Mouse (Mus musculus) brown adipose tissue, adult 24 weeks (tissue): Measurements from ENCODE around the gene Ccdc116. TPM values are rescaled to one million over a fixed set of nuclear protein-coding genes. Genes with fewer than 3 reads are reported as not detected.
A peak's percentile ranks its signal among the peaks of the same experiment; 100 is the strongest.

ENCODE experiments used
- H3K27ac ChIP-seq: fragments of 200-500 bp; replicated peaks from 2 replicates; pipeline ENCODE4 v1.5.1; 2012; ENCODE audit warnings: low read depth, mild to moderate bottlenecking, low read length
- H3K4me1 ChIP-seq: fragments of 200-500 bp; 2 replicates; pipeline ENCODE4 v1.6.1; 2012; ENCODE audit warnings: low read length, mixed read lengths; ENCODE audit not compliant: control insufficient read depth, insufficient read depth, insufficient read length
- H3K4me3 ChIP-seq: fragments of 200-500 bp; 2 replicates; pipeline ENCODE4 v1.5.1; 2012; ENCODE audit warnings: low read depth, mild to moderate bottlenecking, low read length, moderate library complexity; ENCODE audit not compliant: insufficient read depth
- polyA plus RNA-seq: library from polyadenylated mRNA; stranded (reverse); fragments of >200 nt; gene quantifications from 2 replicates; pipeline ENCODE4 v1.2.4, GENCODE M21; 2012; ENCODE audit not compliant: missing spikeins, insufficient read depth, insufficient read length

The Ccdc116 gene
- polyA plus RNA-seq, 1 experiment: not detected

GRCm38 (mm10) chr16:17147391-17147929, 431 bp upstream of the Ccdc116 start:
- peaks cover 3% of the 10 kb centered on the region; the same call in 1 of the 2 replicates for H3K4me1 ChIP-seq
- H3K27ac ChIP-seq: no peak overlapping the region

GRCm38 (mm10) chr16:17144339-17144738, 2.7 kb downstream of the Ccdc116 start, which contains the start of gene Ydjc:
Gene Ydjc (plus strand): TSS chr16:17144621.
- Histone ChIP-seq H3K4me3 (no peak within 1 kb of the TSS), H3K4me1 (peaks cover 3% of the 10 kb centered on the region; the same call in 1 of the 2 replicates), H3K27ac (no peak within 1 kb of the TSS)

More at GRCm38 (mm10) chr16:17147391-17147929, 431 bp upstream of the Ccdc116 start:
- peak overlapping the region; percentile 59 for H3K4me3 ChIP-seq

- no peak overlapping the region for H3K4me3 ChIP-seq
- no peak overlapping the region for H3K27ac ChIP-seq
- H3K4me1 ChIP-seq: no peaks in the 10 kb centered on the region
Observed at GRCm38 (mm10) chr16:17137355-17137754, 9.7 kb downstream of the Ccdc116 start.

- H3K4me1 ChIP-seq: no peaks in the 10 kb centered on the region
- no peak overlapping the region for H3K27ac ChIP-seq
- H3K4me3 ChIP-seq: no peak overlapping the region
Observed at GRCm38 (mm10) chr16:17132906-17133200, 14.2 kb downstream of the Ccdc116 start.

- peak within 1 kb of the TSS; percentile 96 for H3K4me3 ChIP-seq
- no peaks in the 10 kb centered on the region for H3K4me1 ChIP-seq
- no peak within 1 kb of the TSS for H3K27ac ChIP-seq
Observed at GRCm38 (mm10) chr16:17132089-17132905, 14.7 kb downstream of the Ccdc116 start, which contains the start of gene Sdf2l1. Gene Sdf2l1 (minus strand): TSS chr16:17132383.

- Histone ChIP-seq H3K27ac (no peak overlapping the region), H3K4me3 (peak overlapping the region; percentile 96), H3K4me1 (no peaks in the 10 kb centered on the region)
Observed at GRCm38 (mm10) chr16:17131191-17132088, 15.6 kb downstream of the Ccdc116 start.

GRCm38 (mm10) chr16:17127292-17127691, 19.7 kb downstream of the Ccdc116 start:
- H3K27ac ChIP-seq: no peak overlapping the region
- H3K4me3 ChIP-seq: no peak overlapping the region

GRCm38 (mm10) chr16:17124871-17125520, 22.0 kb downstream of the Ccdc116 start, which contains the start of gene 2610318N02Rik:
Gene 2610318N02Rik (minus strand): TSS chr16:17125167.
- Histone ChIP-seq H3K27ac (no peak within 1 kb of the TSS), H3K4me3 (0 out of 2 replicates have a peak within 1 kb of the TSS, but pooled peaks have one; percentile 19), H3K4me1 (no peaks in the 10 kb centered on the region)

More at GRCm38 (mm10) chr16:17127292-17127691, 19.7 kb downstream of the Ccdc116 start:
- no peaks in the 10 kb centered on the region for H3K4me1 ChIP-seq

GRCm38 (mm10) chr16:17124119-17124870, 22.7 kb downstream of the Ccdc116 start:
- Histone ChIP-seq H3K4me3 (0 out of 2 replicates have a peak overlapping the region, but pooled peaks have one; percentile 5), H3K27ac (no peak overlapping the region), H3K4me1 (no peaks in the 10 kb centered on the region)

GRCm38 (mm10) chr16:17121569-17121968, 25.5 kb downstream of the Ccdc116 start:
- Histone ChIP-seq H3K4me3 (no peak overlapping the region), H3K4me1 (no peaks in the 10 kb centered on the region), H3K27ac (no peak overlapping the region)

- no peaks in the 10 kb centered on the region for H3K4me1 ChIP-seq
- H3K27ac ChIP-seq: no peak overlapping the region
- no peak overlapping the region for H3K4me3 ChIP-seq
Observed at GRCm38 (mm10) chr16:17117309-17117799, 29.7 kb downstream of the Ccdc116 start.

GRCm38 (mm10) chr16:17110771-17111743, 36.0 kb downstream of the Ccdc116 start, which contains the start of gene Ppil2:
Gene Ppil2 (minus strand): TSS chr16:17111257.
- Histone ChIP-seq H3K4me1 (0 out of 2 replicates have a peak, but pooled peaks cover 3% of the 10 kb centered on the region), H3K27ac (peak within 1 kb of the TSS; percentile 72), H3K4me3 (peak within 1 kb of the TSS; percentile 94)

- Histone ChIP-seq H3K4me1 (no peaks in the 10 kb centered on the region; the same call in 1 of the 2 replicates), H3K4me3 (no peak overlapping the region), H3K27ac (no peak overlapping the region)
Observed at GRCm38 (mm10) chr16:17104600-17104999, 42.4 kb downstream of the Ccdc116 start.
